Mouse (Mus musculus) cerebellum, adult 2 months (tissue): ENCODE measurements around the gene Psme2b.
"Not testable (repeated sequence)": the region's sequence is repeated elsewhere in the genome, so short reads cannot be mapped to it uniquely, and the experiment has no call there.

Experiments used
- CTCF ChIP-seq: fragments of 200-500 bp; IDR thresholded peaks from 2 replicates; pipeline ENCODE4 v1.5.1; 2011; ENCODE audit warnings: low read depth, mild to moderate bottlenecking, control low read depth, low read length, moderate library complexity, borderline replicate concordance; ENCODE audit not compliant: insufficient read depth
- POLR2A ChIP-seq: fragments of 200-500 bp; IDR thresholded peaks from 2 replicates; pipeline ENCODE4 v1.6.1; 2011; ENCODE audit warnings: low read length, control low read depth, borderline replicate concordance; ENCODE audit not compliant: insufficient read depth

GRCm38 (mm10) chr11:48978240-48978939 is 32.4 kb upstream of the Psme2b start, which contains the start of gene Olfr56:
- not testable (repeated sequence) for TF ChIP-seq POLR2A, CTCF
